ENCODE assay signal across 8 mouse cellular contexts in the genomic region with DNA sequence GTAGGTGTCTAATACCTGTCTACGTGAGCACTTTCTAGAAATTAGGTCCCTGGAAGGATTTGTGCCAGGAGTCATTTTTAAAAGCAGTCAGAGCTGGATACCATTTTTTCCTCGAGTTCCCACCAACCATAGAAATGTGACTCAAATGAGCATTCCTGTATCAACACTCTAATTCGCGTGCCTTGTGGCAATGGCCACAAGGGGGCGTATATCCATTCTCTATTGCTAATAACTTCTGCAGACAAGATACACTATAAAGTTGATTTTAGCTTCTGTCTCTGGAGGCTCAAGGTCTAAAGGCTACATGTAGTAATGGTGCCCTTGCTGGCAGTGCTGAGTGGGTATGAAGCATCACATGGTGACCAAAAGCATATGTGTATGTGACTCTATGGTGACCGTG.
A peak's percentile ranks its signal among the peaks of the same experiment; 100 is the strongest.
DNase-seq lines count a peak whose midpoint lies in the region; ATAC-seq lines count a peak whose summit lies in the region.

No protein-coding gene starts in this region.

- no peak overlapping the region for H3K4me3 ChIP-seq in embryonic facial prominence, embryonic 11.5 days (ENCODE audit: low read depth, low read length)

- WGBS in embryonic facial prominence, embryonic 11.5 days = 51% methylated on average over 6 of the region's 6 CpGs

- no peaks in the 10 kb centered on the region for H3K9me3 ChIP-seq in embryonic facial prominence, embryonic 11.5 days (replicated peaks; ENCODE audit: control insufficient read depth, low read length)

- no peak overlapping the region for H3K4me2 ChIP-seq in embryonic facial prominence, embryonic 11.5 days (ENCODE audit: low read depth, low read length)

- peak; percentile 12 to 28 for DNase-seq in cerebellum, adult 18-20 months
- DNase-seq in cerebellum, adult 11-12 months = no peak
- DNase-seq in left cerebral cortex, adult 18-20 months (ENCODE audit: low spot score in 2 of 2) = peak; percentile 3 to 25
- DNase-seq in left cerebral cortex, adult 8-10 months (ENCODE audit: low spot score in 2 of 2) = no peak
- DNase-seq in ZHBTc4 (ENCODE audit: low read depth, low spot score) = peak; percentile 75
- DNase-seq in embryonic facial prominence, embryonic 11.5 days (ENCODE audit: low spot score) = peak; percentile 57
- DNase-seq in lung, postnatal 25 days (ENCODE audit: low spot score) = peak; percentile 16
- DNase-seq in yolk sac, embryonic 10.5 days (ENCODE audit: low spot score) = peak; percentile 3

- no peaks in the 10 kb centered on the region for H3K27me3 ChIP-seq in embryonic facial prominence, embryonic 11.5 days (ENCODE audit: control insufficient read depth, insufficient read depth, low read length)

- no peak overlapping the region for H3K27ac ChIP-seq in embryonic facial prominence, embryonic 11.5 days (replicated peaks; ENCODE audit: low read depth, low read length)

- H3K36me3 ChIP-seq in embryonic facial prominence, embryonic 11.5 days (replicated peaks; ENCODE audit: control insufficient read depth, insufficient read depth, low read depth, low read length) = no peaks in the 10 kb centered on the region

- H3K9ac ChIP-seq in embryonic facial prominence, embryonic 11.5 days (replicated peaks; ENCODE audit: low read length) = no peak overlapping the region

- ATAC-seq in embryonic facial prominence, embryonic 11.5 days (replicated peaks; ENCODE audit: insufficient number of reproducible peaks, low FRiP score, low TSS enrichment, low read depth) = no peak

- no peaks in the 10 kb centered on the region for H3K4me1 ChIP-seq in embryonic facial prominence, embryonic 11.5 days (ENCODE audit: control insufficient read depth, insufficient read depth, low read length)

Comparison
In these comparisons a context has a peak if more than half of its experiments do, and no peak if none do; other contexts are left out.
1. DNase-seq: peak in cerebellum, adult 18-20 months (2 of 2), left cerebral cortex, adult 18-20 months (2 of 2), ZHBTc4 (single experiment), embryonic facial prominence, embryonic 11.5 days (single experiment), lung, postnatal 25 days (single experiment) and yolk sac, embryonic 10.5 days (single experiment); none in cerebellum, adult 11-12 months (single experiment) and left cerebral cortex, adult 8-10 months (0 of 2).